Mouse (Mus musculus): Measurements from ENCODE around the gene Il27. TPM values are rescaled to one million over a fixed set of nuclear protein-coding genes. Genes with fewer than 3 reads are reported as not detected.

Il27 gene
- total RNA-seq, 4 experiments from 2014 or later = not detected

DNA sequence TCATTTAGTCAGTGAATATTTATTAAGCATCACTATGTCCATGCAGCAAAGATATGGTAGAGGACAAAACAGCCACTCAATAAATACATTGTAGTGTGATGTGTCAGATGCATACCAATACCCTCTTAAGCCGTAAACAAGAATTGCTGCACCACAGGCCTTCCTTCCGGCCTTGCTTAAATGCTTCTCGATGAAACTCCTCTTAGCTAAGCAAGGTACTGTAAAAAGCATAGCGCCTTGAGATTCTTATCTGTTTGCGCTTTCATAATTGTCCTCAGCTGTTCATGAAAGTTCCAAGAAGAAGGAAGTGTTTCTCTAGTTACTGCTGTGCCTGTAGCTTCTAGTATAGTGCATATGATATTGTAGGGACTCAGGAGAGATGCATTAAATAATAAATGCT, 11.9 kb upstream of the Il27 start:
- no peak for DNase-seq (ENCODE audit: low spot score)

DNA sequence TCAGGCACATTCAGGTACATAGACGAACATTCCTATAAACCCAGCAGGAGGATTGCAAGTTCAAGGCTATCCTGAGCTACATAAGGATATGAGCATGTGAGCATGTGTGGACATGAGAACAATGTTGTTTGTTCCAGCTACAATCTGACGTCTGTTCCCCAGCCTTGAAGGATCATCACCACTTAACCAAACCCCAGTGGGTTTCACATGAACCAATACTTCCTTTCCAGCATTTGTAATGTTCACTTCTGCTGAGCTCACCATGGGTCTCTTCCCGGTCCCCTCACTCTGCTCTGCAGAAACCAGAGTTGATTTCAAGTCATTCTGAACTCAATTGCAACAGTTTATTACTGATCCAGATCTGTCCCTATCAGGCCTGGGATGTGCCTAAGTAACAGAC, 7.9 kb upstream of the Il27 start:
- no peak for DNase-seq (ENCODE audit: low spot score)

DNA sequence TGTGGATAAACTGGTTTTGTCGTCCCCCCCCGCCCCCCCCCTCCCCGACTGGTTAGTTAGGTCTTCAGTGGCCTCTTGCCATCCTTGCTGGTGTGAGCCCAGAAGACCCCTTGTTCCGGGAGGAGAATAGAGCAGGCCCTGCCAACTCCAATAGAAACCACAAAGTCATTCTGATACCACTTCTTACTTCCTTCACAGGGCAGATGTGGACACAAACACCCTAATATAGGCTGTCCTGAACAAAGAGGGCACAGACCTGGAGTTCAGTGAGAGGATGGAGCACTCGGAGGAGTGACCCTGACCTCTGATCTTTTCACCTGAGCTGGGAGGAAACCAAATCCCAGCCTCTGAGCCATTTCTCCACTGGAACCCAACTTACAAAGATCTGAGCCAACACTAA, 7.2 kb upstream of the Il27 start:
- no peak for DNase-seq (ENCODE audit: low spot score)

DNA sequence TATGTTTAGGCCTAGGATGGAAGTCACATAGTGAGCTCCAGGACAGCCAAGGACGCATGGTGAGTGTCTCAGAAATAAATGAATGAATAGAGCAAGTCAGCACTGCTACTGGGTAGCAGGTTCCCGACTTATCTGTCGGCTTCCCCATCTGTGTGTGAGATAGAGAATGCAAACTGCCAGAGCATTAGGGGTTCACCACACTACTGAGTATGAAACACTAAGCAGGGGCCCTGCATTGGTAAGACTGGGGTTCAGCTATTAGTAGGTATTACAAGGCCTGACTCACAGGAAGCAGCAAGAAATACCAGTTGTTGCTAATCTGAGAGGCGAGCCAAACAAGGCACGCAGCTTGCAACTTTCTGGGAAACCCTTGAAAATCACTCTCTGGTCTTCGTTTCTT, 4.2 kb upstream of the Il27 start:
- no peak for DNase-seq (ENCODE audit: low spot score)

DNA sequence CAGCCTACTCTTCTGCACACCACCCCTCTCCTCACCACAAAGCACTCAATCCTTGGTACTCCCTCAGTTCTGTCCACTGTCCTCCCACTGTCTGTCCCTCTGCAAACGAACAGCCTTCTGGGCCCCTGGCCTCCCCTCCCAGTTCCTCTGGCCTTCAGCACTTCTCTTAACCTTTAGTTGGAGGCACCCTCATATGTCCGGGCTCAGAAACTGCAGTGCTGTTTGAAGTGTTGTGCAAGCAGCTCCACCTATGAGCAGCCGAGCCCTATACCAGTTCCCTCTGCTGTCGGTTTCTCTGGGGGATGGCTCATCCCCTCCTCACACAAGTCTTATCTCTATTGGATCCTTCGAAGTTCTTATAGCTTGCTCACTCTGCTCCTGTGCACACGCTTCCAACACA, 1.7 kb upstream of the Il27 start:
- DNase-seq (ENCODE audit: low spot score) = no peak

DNA sequence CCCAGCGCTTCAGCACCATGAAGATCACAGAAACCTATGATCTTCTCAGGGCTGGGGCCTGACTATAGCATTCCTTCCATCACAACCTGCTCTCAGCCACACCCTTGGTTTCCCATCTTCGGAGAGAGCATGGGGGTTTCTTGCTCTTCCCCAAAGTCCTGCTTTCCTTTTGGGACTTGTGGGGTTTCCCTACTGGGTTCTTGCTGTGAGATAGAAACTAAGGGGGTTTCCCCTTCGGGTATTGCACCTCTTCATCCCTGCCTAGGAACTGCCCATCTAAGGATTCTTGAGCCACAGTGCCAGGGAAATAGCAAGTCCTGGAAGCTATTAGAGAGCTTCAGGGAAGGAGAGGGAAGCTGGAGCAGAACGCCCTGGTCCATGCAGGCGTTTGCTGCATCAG, 1.1 kb upstream of the Il27 start:
- no peak for DNase-seq (ENCODE audit: low spot score)

DNA sequence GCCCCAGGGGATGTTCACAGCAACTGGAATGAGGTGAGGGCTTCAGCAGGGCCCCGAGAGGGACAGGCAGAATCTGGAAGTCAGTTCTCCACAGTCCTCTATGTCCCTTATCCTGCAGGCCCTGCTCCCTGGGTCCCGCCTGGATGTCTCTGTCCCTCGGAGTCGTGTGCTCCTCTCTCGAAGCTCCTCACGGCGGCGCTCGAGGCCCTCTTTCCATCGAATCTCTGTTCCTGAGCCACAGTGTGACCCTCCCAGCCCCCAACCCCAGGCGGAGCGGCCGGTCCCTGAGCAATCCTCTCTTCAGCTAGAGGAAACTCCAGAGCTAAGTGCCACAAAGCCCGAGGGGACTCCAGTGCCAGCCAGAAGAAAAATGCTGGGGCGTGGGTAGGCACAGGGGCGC, 7.0 kb downstream of the Il27 start:
- no peak for DNase-seq (ENCODE audit: low spot score)

DNA sequence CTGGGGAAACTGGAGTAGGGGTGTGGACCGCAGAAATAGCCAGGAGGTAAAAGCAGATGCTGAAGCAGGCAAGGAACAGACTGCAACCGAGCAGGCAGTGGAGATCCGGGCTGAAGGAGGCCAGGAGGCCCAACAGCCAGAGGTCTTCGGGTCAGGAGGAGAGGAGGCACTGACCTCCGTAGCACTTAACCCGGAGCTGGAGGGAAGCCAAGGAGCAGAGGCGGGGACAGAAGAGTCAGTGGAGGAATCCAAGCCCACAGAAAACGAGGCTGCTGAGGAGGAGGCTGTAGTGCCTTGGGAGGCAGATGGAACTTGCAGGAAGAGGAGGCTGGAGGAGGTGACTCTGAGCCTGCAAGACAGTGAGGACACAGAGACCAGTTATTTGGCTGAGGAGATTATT, 7.9 kb downstream of the Il27 start:
- DNase-seq (ENCODE audit: low spot score) = peak; percentile 36

DNA sequence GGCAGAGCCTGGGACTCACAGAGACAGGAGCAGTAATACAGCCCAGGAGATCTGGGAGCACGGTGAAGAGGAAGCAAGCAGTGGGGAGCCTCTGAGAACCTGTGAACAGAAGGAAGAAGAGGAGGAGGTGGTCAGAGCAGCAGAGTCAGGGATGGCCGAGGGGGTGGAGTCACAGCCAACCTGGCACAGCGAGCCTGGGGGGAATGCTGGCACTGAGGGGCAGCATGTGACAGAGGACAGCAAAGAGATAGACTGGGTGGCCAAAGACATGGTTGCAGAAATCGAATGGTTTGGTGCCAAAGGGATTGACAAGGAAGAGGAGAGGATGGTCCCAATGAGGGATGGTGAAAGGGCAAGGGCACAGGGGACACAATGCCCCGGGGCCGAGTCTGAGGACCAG, 9.0 kb downstream of the Il27 start, which contains the start of gene Cln3:
TSS of gene Cln3 (minus strand) at position 101 of the 400 bp plus-strand sequence.
- no peak for DNase-seq (ENCODE audit: low spot score)

DNA sequence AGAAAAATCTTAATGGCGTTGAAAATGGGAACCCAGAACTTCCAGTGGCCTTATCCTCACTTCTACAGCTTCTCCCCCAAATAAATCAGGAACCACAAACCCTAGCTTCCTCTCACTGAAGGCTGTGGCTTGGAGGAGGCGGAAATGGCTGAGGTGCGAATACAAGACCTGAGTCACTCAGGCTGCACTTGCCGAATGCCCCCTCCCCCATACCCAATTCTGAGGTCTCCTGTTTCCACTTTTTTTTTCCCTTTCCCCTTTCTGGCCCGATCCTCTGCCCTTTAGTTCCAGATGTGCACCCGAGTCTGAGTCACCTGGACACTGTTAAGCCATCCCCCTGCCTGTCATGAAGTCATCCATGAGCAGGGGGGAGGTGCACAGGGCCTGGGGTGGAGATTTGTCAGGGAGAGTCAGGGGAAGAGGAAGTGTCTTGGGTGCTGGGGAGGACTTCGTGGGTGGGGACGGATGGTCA, 10.2 kb downstream of the Il27 start, which contains the start of gene Apobr:
TSS of gene Apobr (plus strand) at position 437 of the 472 bp plus-strand sequence.
- DNase-seq (ENCODE audit: low spot score) = no peak

DNA sequence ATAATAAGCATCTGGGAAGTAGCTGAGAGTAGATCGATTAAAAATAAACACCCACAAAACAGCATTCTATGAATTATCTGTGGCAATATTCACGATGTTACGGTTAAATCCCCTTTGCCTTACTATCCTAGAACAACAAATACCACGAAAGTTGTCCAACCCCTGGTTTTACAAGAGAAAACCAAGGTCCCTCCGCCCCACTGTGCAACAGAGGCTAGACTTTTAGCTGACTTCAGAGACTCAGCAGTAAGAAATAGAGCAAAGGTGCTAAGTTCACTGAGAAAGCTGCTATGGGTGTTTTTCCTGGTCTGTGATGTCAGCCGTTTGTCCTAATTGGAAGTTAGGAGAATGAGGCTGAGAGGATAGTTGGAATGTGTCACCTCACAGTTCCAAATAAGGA, 11.0 kb downstream of the Il27 start:
- DNase-seq (ENCODE audit: low spot score) = no peak

DNA sequence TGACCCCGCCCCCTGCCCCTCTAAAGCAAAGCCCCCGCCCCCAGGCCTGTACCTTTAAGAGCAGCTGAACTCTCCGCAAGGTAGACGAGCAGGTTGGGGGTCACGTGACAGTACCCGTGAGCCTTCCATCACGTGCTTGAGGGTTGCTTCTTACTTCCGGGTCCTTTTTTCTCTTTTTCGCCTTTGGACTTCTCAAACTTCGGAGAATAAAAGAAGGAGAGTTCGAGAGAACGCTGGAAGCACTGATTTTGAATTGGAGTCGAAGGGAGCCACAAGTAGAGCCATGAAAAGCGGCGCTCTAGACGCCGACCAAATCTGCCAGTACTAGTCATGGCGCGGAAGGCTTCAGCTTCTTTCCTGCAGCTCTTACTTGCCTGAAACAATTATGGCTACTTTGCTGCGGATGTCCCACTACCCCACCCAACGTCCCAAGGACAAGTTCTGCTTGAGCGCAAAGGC, 11.5 kb downstream of the Il27 start:
- DNase-seq (ENCODE audit: low spot score) = peak; percentile 84

DNA sequence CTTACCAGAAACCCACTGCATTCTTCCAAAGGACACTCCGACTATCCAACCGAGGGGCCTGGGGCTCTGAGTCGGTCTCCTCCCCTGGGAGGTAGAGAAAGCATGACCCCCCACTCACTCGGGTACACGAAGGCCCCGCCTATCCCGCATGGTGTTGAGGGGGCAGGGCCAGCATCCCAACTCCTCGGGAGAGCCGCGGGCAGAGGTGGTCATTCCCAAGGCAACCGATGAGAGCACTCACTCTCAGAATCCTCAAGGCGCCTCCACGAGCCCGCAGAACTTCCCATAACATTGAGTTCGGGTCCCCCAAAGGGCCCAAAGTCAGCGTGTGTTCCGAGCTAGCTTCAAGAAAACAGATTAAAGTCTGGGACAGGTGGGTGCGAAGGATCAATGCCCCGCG, 12.0 kb downstream of the Il27 start:
- no peak for DNase-seq (ENCODE audit: low spot score)

DNA sequence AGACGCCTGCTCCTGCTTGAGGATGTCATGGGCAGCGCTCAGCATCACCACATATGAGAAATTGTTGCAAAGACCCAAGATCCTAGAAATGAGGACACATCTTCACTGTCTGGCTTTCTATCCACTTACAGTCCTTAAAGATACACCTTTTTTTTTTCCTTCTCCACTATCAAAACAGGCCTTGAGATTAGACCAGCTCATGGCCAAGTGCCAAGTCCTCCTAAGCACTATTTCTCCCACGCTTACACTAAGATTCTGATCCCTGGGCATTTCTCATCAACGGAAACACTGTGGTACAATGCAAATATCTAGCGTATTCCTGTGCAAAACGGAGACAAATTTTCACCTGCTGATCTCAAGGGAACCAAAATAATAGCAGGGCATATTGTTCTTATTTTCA, 13.1 kb downstream of the Il27 start:
- DNase-seq (ENCODE audit: low spot score) = no peak

DNA sequence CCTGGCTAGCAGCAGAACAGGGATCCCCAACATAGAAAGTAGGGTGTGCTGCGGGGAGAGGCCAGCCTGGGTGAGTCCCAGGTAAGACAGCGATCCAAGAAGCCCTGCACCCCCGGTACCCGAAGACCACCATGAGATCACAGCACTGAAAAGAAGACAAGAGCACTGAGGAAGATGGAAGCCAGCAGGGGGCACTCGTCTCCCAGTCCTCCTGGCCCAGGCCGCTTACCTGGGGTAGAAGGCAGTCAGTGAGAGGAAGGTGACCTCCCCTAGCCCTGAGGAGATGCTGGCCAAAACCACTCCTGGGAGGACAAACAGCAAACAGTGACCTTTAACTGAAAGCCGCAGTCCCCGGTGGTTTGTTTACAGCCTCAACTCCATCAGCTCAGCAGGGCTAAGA, 15.6 kb downstream of the Il27 start:
- DNase-seq (ENCODE audit: low spot score) = peak; percentile 33

DNA sequence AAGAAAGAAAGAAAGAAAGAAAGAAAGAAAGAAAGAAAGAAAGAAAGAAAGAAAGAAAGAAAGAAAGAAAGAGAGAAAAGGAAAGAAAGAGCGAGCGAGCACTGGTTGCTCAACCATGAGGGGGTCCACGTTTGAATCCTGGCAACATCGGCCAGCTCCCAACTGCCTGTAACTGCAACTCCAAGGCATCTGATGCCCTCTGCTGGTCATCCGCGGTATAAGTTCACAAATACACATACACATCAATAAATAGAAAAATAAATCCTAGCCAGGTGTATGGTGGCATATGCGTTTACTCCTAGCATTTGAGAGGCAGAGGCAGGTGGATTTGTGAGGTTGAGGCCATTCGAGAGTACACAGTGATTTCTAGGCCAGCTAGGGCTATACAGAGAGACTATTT, 17.8 kb downstream of the Il27 start:
- DNase-seq (ENCODE audit: low spot score) = no peak

DNA sequence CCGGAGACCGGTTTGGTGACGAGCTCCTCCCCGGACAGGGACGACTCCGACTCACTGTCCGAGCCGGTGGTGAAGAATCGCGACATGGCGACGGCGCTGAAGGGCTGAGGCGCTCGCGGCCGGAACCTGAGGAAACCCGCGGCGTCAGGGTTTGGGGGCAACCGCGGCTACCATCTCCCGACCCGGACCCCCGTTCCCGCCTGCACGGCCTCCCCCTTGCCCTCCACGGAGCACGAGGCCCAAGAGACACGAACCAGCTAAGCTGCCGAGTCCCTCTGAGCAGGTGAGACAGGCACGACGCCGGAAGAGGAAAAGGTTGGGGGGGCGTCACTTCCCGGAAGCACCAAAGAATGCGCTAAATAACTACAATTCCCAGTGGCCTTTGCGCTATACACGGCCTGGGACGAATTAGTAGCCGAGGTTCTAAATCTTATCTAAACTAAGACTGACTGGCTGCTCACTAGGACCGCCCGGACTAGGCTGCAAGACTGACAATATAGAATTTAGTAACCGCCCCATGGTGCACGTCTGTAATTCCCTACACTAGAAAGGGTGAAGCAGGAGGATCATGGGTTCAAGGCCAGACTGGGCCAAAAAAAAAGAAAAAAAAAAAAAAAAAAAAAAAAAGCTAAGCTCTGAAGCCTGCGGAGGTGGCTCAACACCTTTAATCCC, 28.5 kb downstream of the Il27 start, which contains the start of gene Eif3c:
TSS of gene Eif3c (minus strand) at position 318 of the 672 bp plus-strand sequence.
- DNase-seq (ENCODE audit: low spot score) = peak; percentile 92

DNA sequence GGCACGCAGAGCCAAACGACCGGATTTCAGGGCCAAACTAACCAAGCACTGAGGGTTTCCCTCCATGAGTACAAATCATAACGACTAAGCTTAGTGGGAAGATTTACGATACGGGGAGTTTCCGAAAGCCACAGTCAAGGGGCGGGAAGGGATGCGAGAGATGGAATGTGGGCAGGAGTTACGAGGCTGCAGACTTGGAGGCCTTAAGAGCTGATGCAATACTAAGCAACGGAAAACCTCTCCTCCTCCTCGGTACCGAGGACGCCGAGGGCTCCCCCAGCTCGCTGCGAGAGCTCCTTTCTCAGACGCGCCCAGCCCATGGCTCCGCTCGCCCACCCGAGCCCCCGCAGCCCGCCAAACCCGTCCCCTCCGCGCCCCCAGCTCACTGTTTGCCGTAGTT, 29.0 kb downstream of the Il27 start:
- no peak for DNase-seq (ENCODE audit: low spot score)

DNA sequence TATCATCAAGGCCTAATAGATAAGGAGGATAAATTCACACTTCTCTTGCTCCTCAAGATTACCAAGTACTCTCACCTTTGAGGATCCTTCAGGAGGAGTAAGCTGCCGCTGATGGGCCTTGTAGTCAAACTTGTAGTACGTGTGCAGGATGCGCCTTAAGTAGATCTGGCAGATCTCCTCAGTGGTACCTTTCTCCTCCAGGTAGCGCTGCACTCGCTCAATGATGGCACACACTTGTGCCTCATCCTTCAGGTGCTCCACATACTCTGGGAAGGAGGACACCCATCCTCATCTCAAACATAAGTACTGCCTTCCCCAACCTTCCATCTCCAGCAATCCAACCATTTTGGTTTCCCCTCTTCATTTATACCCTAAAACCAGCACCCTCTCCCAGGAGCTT, 38.1 kb downstream of the Il27 start:
- no peak for DNase-seq (ENCODE audit: low spot score)

DNA sequence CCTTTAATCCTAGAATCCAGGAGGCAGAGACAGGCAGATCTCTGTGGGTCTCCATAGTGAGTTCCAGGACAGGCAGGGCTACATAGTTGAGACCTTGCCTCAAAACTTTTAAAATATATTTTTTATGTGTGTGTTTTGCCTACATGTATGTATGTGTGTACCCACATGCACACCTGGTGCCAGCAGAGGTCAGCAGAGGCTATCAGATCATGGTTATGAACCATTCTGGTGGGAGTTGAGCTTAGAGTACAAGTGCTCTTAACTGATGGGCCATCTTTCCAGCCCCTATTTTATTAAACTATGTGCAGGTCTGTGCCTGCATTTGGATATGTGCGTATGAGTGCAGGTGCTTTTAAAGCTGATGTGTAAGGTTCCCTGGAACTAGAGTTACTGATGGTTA, 39.9 kb downstream of the Il27 start:
- no peak for DNase-seq (ENCODE audit: low spot score)

DNA sequence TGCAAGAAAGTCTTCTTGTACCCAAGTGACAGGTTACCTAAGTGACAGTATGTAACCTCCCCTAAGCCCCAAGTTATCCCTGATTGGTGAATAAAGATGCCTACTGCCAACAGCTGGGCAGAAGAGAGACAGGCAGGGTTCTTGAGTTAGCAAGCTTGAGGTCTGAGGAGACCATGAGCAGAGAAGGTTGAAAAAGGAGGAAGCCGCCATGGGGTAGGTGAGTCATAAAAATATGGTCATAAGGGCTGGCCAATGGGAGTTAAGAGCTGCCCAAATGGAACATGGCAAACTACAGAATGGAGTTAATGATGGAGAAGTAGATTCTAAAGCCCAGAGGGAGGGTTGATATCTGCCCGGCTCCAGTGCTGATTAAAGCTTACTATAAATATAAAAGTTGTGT, 49.1 kb downstream of the Il27 start:
- DNase-seq (ENCODE audit: low spot score) = no peak

DNA sequence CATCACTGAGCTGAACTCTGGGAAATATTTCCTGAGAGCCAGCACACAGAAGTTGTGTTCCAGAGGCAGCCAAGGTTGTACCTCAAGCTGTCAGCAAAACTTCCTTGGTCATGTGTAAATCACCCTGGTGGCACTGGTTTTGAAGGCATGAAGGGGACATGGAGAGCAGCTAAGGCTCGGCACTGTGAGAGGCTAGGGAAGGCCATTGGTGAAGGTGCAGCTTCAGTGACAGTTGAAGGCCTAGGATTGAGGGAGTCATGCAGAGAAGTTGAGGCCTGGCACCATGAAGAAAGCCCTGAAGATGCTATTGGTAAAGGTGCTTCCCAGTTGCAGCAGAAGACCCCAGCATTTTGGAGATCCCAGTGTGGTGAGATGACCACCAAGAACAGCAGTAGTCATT, 53.1 kb downstream of the Il27 start:
- no peak for DNase-seq (ENCODE audit: low spot score)

All from heart, adult 8-10 months (tissue).